Mouse (Mus musculus): ENCODE measurements around the gene Hunk.

Hunk gene

DNA sequence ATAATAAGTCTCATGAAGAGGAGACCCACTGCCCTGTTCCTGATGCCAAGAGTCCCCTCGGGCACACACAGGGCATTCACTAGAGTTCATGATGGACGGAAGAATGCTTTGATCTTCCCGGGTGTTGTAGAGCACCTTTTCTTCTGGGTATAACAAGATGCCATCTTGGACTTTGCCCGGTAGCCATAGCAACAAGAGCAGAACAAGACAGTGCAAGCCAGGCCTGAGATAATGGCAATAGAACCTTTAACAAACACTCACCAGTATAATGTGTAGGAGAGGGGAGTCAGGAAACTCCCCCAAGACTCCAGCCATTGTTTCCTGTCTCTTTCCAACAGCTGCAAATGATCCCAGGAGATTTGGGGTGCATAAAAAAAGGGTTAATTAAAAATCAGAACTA is 8.9 kb downstream of the Hunk start:
- in situ Hi-C loops (cut with MboI), result no loop called here

DNA sequence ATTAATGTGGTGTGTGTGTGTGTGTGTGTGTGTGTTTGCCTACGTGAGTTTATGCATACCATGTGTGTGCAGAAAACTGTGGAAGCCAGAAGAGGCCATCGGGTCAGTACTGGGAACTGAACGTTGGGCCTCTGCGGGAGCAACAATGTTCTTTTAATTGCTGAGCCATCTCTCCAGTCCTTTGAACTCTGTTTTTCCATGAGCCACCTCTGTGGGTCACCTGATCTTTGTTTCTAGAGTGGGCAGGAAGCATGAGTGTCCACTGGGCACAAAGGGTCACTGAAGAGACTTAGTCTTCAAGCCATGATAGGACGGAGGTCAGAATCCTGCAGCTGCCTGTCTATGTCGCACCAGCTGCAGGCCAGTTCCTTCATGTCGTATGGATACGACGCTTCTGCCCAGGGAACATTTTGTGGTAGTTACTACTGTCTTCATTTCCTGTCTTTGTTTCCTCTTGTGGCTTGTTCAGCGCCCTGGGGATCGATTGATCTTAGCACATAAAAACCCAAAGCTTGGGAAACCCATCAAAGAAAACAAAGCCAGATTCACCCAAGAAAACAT is 10.3 kb downstream of the Hunk start:
- in situ Hi-C loops (cut with MboI), result no loop called here

DNA sequence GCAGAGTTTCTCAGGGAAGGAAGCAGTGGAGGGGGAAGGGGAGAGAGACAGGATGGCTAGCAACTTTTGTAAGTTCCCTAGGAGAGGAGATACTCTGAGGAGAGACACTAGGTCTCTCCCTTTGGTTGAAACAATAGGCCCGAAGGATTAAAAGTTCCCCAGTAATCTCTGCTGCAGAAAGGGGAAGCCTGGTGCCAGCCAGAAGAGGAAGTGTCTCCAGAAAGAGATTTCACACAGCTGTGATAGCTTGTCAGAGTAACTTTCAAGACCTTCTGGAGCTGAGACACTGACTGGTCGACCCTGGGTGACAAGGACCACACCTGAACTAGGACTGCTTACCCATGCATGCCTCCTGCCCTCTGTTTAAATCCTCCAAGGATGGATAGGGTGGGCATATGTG is 11.1 kb downstream of the Hunk start:
- in situ Hi-C loops (cut with MboI), result no loop called here

DNA sequence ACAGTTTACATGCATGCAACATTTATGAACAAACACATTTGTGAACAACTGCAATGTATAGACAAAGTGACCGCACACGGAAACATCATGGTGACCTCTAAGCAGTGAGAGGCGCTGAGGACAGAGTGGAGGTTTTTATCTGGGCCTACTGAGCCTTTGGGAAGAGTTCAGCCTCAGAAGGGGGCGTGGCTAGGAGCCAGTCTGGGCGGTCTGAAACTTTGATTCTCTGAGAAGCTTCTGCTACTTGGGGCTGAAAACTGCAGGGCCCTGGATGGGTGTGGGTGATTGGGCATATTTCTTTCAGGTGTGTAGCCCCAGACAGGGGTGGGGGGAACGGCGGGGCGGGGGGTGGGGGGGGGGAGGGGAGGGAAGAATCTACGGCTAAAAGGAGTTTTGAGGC is 14.5 kb downstream of the Hunk start:
- in situ Hi-C loops (cut with MboI), result no loop called here

DNA sequence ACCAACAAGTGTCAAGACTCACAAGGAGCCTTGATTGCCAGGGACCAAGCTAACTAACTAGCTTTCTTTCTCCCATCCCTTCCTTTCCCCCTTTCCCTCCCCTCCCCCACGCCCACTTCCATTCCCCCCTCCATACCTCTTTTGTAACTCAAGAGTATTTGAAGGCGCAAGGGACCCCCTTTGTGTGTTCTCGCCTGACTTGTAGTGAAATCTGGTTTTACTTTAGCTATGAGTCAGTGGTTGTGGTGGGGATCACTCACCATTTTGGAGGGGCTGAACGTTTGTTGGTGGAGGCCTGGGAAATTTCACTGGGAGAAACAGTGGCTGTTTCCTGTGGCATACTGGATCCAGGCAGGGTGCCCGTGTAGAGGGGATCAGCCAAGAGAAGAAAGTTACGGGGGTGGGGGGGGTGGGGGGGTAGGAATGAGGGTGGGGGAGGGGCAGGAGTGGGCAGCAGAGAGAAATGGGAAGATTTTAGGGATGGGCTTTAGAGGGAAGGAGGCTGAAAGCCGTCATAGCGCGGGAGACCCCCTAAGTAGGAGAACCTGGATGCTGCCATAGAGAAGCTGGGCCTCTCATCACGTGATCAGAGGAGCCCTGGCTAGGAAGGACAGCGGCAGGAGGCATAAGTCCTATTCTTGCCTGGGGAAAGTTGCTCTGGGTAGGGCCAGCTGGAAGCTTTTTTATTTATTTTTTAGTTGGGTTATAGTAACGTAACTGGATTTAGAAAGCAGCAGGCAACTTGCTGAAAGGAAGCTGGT is 15.3 kb downstream of the Hunk start:
- in situ Hi-C loops (cut with MboI), result no loop called here

DNA sequence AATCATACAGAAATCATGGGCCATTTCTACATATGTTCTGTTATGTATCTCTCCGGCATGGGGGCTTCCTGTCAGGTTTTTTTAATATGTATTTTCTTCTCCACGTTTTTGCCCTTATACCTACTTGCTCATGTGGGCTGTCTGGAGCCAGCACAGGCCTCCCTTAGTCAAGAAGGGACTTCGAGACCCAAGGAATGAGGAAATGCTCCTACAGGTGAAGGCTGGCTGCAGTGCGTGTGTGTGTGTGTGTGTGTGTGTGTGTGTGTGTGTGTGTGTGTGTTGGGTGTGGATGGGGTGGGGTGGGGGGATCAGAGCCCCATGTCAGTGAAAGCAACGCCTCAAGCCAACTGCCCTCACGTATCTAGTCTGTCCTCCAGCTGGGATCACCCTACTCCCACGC is 16.5 kb downstream of the Hunk start:
- in situ Hi-C loops (cut with MboI), result no loop called here

DNA sequence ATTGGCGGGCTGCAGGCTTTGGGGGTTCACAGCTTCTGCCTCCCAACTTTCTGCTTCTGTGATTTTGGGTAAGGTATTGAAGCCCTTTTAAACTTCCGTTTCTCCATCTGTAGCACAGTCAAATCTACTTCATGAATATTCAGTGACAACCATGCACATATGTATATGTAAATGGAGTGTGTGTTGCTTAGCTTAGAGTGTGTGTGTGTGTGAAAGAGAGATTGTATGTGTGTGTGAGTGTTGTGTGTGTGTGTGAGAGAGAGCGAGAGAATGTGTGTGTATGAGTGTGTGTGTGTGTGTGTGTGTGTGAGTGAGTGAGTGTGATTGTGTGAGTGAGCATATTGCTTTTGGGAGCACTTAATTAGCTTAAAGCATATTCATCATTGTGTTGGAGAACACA is 19.4 kb downstream of the Hunk start:
- in situ Hi-C loops (cut with MboI), result no loop called here

DNA sequence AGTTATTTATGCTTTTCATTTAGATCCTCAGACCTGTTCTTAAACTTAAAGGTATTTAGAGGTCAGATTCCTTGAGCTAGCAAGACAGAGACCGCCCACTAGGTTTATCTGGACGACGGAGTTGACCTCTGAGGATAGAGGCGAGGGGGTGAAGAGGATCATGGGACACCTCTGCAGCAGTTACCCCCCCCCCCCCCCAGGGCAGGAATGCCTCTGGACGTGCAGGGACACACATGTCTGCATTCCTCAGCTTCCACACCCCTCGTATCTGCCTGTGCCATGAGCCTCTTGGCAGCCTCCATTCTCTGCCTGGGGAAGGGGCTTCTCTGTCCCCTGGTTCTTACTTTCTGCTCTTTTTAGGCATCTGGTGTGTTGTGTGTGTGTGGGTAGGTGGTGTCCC is 19.8 kb downstream of the Hunk start:
- in situ Hi-C loops (cut with MboI), result no loop called here

DNA sequence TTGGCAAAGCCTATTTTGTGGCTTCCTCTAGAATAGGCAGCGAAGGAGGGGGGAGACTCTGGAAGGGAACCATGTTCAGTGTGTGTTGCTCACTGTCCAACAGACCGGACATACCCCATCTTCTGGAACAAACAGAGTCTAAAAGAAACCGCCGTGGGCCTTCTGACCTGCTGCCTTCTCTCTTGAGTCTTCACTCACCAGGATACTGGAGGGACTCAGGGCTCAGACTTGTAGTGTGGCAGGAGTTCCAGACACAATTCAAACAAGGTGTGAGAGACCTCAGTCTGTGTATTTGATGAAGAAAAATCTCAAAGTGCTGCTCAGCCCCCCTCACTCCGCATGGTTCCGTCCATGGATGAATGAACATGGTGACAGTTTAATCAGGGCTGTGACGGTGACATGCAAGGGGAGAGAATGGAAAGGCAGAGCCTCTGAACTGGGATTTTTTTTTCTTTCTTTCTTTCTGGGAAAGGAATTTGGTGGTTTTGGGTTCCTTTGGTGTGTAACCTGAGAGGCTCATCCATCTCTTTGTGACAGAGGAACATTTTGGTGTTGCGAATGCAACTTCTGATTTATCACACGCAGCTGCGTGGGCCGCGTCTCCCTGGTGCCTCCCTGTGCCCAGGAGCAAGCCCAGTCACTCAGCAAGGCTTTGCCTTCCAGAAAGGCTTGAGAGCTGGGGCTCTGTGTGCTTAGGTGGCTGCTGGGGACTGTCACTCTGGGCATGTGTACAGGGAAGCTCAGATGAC is 21.9 kb downstream of the Hunk start:
- in situ Hi-C loops (cut with MboI), result no loop called here

DNA sequence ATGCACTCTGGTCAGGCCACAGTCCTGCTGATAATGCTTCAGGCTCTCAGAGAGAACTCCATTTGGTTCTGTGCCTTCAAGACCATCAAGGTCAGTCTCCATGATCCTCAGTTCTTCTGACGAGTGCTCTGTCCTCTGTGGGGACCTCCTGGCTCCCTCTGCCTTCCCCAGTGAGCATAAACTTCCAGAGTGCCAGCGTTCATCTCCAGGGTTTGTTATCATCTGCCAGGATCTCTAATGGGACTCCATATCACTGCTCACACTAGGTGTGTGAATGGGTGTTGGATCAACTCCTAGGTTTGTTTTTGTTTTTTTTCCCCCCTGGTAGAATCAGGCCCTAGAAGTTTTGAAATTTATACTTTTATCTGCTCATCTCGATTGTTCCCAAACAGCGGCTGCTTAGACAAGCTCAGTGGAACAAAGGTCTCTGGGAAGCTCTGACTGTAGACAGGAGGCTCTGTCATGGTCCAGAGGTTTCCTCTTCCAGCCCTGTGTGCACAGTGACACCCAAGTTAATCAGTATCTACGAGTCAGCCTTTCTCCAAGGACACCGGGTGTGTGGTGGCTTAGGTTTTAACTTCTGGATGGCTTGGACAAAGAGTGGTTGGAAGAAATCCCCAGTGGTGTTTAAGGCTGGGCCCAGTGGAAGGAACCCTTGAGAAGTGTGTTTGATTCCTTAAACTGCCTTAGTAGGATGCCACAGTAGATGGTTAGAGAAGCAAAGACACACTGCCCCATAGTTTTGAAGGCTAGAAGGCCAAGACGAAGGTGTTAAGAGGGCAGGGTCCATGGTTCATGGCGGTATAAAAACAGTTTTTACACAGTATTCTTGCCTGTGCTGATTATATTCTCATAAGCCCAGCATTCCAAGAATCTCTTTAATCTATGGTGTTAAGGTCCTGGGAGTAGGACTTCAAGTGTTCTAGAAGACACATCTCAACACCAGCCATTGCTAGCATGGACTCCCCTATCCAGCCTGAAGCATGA is 26.6 kb downstream of the Hunk start:
- in situ Hi-C loops (cut with MboI), result no loop called here

DNA sequence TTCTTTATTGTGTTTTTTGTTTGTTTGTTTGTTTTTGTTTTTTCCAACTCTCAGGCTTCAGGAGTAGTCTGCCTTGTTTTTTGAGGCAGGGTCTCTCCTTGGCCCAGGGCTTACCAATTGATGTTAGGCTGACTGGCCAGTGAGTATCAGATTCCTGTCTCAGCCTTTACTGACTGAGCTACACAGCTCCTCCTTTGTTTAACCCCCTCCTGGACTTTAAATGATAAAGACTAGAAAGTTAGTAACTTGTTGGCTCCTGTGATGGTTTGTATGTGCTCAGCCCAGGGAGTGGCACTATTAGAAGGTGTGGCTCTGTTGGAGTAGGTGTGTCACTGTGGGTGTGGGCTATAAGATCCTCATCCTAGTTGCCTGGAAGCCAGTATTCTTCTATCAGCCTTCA is 30.8 kb downstream of the Hunk start:
- in situ Hi-C loops (cut with MboI), result no loop called here

DNA sequence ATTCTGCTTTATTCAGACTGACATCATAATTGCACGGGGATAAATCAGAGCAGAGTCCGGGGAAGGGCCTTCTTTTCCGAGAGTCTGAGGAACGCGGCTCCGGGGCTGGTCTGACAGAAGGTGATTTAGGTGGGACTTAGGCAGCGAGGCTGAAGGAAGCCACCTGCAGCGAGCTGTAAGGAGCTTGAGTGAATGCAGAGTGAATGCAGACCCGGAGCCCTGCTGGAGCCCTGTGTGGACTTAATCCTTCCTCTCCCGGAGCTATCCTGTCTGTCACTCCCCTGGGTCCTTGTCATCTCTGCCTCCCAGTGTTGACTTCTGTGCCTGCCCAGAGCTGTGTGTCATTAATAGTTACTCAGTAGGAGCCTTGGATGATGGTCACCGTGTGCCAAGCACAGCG is 32.8 kb downstream of the Hunk start:
- in situ Hi-C loops (cut with MboI), result no loop called here

DNA sequence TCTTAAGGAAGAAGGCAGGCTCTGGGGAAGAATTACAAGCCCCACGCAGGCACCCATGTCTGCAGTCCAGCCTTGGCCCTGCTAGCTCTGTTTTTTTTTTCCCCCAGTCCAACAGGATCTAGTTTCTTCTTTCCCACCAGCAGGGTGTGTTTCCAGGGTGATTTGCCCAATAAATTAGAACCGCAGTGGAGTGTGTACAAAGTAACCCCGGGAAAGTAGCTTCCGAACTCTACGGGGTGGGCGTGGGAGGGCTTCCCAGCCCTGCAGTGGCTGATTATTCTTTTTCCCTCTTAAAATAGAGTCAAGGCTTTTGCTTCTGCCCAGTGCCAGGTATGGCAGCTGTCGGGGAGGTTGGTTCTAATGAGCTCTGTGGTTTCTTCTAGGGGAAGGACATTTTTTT is 35.3 kb downstream of the Hunk start:
- in situ Hi-C loops (cut with MboI), result no loop called here

DNA sequence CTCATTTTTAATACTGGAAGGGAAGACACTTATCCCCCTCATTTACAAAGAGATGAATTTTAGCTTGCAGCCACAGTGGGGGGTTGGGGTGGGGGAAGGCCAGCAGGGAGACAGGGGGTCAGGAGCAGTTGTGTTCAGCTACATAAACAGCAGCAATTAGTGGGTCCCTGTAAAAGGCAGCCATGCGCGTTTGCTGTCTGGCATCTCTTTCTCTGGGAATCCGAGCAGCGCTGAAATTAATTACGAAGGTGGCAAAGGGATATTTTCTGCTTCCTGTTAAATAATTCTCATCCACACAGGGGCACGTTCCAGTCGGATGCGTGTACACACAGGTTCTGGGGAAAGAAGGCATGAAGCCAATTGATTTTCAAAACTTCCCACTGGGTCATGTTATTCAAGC is 35.7 kb downstream of the Hunk start:
- in situ Hi-C loops (cut with MboI), result no loop called here

DNA sequence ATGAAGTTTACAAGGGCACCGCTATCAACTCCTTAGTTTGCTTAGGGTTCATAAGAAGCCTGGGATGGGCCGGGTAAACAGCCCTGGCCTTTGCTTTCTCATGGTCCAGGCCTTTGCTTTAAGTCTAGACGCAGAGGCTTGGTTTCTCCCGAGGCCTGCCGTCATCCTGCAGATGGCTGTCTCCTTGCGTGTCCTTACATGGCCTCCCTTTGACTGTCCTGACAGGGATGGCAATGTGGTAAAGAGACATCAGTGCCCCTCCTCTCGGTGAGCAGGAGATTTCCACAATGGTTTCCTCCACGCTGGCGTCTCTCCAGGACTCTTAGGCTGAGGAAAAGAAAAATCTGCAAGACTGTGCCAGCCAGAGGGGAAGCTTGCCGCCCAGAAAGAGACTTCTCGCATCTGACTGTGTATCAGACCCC is 36.3 kb downstream of the Hunk start:
- in situ Hi-C loops (cut with MboI), result no loop called here

DNA sequence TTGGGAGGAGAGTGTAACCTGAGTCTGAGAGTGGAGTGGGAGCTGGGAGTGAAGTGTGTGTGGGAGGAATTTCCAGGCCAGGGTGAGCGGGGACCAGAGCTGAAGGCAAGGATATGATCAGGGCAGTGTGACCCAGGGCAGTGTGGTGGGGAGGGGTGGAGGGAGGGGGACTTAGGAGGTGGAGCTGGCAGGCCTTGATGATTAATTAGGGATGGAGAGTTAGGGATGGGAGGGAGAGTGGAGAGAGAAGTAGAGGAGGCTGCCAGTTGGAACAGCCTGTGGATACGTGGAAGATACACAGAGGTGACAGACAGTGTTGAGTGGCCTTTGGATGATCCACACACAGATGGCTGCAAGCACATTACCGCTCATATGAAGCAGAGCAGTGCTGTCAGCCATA is 38.1 kb downstream of the Hunk start:
- in situ Hi-C loops (cut with MboI), result no loop called here

DNA sequence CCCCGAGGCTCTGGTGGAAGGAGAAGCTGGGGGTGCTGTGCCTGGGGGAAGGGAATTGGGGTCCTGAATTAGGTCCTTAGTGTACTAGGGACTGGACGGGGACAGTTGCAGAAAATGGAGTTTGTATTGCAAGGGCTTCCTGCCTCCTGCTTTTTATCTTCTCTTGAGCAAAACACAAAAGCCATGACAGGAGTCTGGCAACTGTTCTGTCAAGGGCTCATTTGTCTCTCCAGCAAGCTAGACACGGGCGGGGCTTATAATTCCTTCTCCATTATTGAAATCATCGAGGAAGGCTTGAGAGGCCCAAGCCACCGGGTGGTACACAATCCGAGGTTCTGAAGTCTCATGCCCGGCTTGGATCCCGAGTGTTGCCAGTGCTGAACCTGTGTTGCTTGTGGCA is 38.6 kb downstream of the Hunk start:
- in situ Hi-C loops (cut with MboI), result no loop called here

DNA sequence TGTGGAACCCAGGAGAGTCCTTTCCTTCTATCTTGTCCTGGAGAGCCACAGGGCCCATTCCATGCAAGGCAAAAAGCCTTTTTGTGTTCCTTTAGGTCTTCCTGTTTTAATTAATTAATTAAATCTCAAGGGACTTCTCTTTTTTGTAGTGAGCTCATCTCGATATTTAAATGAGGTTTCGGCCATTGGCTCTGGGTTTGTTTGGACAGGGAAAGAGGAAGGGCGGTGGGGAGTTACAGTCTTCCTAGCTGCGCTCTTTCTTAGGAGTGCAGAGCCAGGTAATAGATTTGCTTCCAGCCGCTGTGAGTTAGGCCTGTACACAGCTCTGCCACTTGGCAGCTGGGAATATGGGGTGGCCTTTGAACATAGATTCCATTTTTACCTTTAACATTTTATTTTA is 40.4 kb downstream of the Hunk start:
- in situ Hi-C loops (cut with MboI), result no loop called here

DNA sequence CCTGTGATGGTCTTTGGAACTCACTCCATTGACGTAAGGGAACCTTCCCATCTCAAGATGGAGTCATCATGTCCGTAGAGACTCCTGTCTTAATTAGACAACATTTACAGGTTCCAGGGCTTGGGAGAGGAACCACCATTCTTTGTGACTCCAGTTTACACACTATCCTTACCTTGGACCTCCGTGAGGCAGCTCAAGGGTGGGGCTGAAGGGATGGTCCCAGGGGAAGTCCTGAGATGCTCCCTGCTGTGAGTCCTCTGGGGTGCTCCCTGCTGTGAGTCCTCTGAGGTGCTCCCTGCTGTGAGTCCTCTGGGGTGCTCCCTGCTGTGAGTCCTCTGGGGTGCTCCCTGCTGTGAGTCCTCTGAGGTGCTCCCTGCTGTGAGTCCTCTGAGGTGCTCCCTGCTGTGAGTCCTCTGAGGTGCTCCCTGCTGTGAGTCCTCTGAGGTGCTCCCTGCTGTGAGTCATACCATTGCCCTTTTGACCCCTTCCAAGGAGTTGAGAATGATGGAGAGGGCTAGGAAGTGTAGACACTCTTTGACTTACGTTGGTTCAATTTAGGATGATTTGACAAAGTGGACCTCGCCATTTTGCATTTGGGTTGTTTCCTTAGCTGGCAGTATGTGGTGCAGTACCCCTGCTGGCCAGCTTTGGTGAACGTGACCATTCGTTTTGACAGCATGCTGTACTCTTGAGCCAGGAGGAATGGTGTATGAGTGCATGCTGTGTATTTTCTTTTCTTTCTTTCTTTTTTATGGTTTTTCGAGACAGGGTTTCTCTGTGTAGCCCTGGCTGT is 42.2 kb downstream of the Hunk start:
- in situ Hi-C loops (cut with MboI), result no loop called here

DNA sequence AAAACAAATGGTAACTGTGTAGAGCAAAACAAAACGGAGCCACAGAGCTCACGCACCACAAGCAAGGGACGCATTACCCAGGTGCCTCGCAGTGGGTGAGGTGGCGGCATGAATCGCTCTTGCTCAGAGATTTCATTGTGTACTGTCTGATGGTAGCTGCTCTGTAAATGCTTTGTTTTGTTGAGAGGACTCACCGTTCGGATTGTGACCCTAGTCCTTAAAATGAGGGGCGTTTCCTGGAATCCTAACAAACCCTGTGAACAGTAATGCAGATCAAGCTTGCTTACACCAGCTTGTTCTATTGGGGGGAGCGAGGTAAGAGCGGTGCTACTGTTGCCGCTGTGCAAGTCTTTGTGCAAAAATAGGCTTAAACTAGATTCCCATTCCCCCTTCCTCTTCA is 47.7 kb downstream of the Hunk start:
- in situ Hi-C loops (cut with MboI), result no loop called here

DNA sequence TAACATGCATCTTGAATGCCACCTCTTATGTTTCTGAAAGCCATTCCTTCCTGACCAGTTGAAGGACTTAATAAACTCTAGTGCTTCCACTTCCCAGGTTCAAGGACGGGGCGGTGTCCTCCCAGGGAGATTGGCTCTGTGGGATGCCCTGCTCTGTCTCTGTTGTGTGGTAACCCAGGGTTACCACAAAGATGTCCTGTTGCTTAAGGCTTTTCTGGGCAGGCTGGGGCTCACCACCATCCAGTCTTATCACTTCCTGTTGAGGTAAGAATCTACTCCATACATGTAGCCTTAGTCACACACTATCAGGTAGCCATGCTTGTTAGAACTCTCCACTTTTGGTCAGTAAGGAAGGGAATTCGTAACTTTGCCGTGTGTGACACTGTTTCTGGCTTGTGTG is 49.4 kb downstream of the Hunk start:
- in situ Hi-C loops (cut with MboI), result no loop called here

All from mature B cell (primary cell).